Mouse (Mus musculus): Measurements from ENCODE around the gene Ccdc180.

Gene Ccdc180

GRCm38 (mm10) chr4:45890066-45890761 lies at the start of gene Ccdc180:
Gene Ccdc180, plus strand, starts transcription at chr4:45890303.
- DNase-seq (ENCODE audit: low read depth, low spot score) = peak; percentile 33

- DNase-seq (ENCODE audit: low read depth, low spot score) = no peak
Observed at GRCm38 (mm10) chr4:45844355-45844754, 45.7 kb upstream of the Ccdc180 start.

DNA sequence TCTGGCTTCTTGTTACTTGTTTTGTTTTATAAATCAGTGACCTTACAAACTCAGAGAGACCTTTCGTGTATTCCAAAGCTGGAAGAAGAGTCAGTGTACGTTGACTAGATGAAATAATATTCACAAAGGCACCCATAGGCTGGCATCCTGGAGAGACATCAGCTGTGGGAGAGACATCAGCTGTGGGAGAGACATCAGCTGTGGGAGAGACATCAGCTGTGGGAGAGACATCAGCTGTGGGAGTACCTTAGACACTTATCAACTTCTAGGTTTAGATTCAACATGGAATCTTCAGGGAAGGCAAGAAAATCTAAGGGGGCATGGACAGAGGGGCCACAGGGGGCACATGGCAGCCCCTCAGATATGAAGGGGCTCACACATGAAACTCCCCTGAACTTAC lies 43.8 kb upstream of the Ccdc180 start:
- no peak for DNase-seq (ENCODE audit: low read depth, low spot score)

DNA sequence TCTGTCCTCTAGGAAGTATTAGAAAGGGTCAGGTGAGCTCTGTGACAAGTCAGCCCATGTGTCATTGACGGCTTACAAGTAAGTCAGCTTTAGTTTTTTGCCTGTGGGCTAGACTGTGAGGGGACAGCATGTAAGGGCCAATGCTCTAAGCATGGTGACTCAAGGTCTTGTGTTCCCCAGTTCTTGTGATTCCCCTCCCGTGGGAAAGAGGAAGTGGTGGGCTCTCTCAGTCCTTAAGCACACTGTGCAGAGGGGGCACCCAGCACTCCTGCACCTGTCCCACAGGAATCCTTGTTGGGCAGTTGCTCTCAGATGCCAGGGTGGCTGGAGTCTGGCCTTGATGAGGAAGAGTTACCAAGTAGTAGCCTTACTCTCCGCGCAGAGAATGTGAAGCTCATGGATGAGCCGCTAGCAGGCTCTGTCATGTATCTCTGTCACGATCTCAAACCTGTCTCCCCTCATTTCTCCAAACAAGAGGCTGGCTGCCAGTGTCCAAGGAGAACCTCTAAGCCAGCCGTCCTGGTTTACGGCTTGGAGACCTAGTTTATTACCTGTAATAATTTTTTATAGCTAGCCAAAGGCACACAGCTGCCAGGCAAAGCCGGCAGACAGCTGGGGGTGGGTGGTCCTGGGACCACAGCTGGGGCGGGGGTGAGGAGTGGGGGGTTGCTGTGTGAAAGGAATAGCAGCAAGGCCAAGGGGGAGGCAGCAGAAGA lies 41.8 kb upstream of the Ccdc180 start, which contains the start of gene Stra6l:
Stra6l (plus strand) TSS at position 556 of the 716 bp plus-strand sequence.
- no peak for DNase-seq (ENCODE audit: low read depth, low spot score)

DNA sequence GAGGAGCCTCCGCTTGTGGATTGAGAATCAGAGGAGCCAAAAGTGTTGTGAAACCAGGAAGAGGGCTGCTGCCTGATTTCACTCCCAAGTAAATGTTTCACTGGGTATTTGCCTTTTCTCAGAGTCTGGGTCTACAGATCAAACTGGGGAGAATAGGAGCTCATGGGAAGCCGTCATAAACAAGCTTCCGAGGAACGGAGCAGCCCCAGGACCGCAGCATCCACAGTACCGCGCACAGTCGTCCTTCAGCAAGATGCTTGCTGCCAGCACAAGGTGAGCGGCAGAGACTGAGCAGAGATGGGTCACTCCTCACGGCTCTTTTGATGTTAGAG lies 41.3 kb upstream of the Ccdc180 start:
- no peak for DNase-seq (ENCODE audit: low read depth, low spot score)

GRCm38 (mm10) chr4:45849419-45849818 lies 40.7 kb upstream of the Ccdc180 start:
- no peak for DNase-seq (ENCODE audit: low read depth, low spot score)

DNA sequence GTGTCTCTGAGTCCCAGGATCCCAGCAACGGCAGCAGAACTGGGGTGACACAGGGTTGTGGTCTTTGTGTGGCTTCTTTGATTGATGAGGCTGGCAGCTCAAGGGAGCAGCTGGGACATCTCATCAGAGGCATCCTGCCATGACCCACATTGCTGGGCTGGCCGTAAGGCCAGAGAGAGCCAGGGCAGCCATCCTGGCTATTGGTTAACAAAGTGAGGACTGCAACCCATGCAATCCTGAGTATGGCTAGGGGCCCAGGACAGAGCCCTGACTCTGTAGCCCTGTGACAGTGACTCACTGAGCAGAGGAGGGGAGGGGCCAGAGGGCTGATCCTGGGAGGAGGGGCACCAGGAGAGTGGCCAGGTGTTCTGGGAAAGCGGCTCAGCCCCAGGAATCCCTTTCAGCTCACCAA lies 38.5 kb upstream of the Ccdc180 start:
- DNase-seq (ENCODE audit: low read depth, low spot score) = peak; percentile 82

DNA sequence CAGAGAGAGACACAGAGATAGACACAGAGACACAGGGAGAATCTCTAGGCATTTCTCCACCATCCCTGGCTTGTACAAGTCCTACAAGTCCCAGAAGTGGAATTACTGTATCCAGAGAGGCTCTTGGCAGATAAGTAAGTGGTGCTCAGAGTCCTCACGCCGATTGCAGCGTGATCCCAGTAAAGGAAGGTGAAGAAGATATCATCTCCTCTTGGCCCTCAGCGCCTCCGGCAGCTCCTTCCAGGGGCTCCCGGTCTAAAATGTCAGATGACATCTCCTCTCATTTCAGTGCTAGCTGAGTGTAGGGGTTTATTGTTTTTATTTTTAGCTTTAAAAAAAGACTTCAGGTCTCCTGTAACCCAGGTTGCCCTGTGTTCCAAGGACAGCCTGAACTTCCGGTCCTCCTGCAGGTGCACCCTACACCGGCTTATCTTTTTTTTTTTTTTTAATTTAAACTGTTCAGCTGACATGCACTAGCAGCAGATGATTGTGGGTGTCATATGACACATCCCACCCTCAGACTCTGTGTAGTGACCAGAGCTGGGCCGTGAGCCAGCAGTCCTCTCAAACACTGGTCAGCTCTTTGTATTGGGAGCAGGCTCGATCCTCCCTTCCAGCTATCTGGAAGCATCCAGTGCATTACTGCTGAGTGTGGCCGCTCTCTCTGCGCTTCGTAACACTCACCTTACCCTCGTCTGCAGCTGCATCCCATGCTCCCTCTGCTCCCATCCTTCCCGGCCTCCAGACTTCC lies 36.4 kb upstream of the Ccdc180 start:
- DNase-seq (ENCODE audit: low read depth, low spot score) = peak; percentile 42

DNA sequence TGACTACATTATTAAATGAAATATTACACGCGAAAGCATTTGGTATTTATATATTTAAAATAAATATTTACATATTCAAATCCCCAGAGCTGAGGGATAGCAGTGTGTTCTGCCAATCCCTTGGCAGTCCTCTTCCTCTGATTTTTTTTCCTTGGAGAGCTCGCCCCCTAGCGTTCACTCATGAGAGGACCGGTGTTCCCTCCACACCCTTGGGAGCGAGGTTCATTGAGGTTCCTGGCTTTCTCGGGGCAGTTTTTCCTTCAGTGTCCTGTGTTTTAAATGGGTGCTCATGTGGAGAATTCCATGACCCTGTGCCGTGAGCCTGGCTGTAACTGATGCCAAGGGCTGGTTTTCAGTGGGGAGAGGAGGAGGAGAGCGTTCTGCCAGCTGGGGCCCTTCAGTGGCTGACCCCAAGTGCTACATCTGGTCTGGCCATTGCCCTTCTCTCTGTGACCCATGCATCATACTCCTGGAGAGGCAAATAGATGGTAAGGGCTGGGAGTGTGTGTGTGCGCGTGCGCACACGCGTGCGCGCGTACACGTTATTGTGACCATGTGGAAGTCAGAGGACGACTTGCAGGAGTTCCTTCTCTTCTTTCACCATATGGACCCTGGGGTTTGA lies 34.2 kb upstream of the Ccdc180 start:
- peak; percentile 43 for DNase-seq (ENCODE audit: low read depth, low spot score)

DNA sequence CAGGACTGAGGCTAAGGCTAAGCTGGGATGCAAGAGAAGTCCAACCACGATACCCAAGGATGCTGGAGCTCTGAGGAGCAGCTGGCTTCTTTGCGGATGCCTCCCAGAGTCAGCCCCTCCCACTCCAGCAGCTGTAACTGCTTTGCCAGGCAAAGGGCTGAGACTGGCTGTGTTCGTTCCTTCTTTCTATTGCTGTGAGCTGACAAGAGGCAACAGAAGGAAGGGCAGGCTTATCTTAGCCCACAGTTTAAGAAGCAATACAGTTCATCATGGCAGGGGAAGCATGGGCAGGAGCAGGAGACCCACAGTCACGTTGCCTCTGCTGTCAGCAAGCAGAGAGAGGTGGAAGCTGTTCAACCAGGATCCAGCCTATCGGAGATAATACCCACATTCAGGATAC lies 28.9 kb upstream of the Ccdc180 start:
- no peak for DNase-seq (ENCODE audit: low read depth, low spot score)

DNA sequence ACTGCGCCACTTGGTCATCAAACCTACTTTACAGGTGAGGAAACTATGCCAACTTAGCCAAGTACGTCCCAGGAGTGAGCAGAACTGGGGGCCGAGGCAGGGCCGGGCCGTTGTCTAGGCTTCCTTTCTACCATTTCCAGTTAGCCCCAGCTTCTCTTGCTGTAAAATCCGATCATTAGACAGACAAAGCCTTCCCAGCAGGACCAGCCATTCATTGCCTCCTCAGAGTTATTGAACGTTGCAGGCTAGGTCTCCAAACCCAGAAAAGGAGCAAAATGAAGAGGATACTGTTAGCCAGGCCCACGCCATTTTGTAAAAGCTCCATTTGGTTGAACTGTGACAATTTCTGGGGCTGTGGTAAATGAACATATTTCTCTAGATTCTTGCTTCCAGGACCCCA lies 22.7 kb upstream of the Ccdc180 start:
- DNase-seq (ENCODE audit: low read depth, low spot score) = no peak

GRCm38 (mm10) chr4:45869021-45869815 lies 20.9 kb upstream of the Ccdc180 start:
- no peak for DNase-seq (ENCODE audit: low read depth, low spot score)

DNA sequence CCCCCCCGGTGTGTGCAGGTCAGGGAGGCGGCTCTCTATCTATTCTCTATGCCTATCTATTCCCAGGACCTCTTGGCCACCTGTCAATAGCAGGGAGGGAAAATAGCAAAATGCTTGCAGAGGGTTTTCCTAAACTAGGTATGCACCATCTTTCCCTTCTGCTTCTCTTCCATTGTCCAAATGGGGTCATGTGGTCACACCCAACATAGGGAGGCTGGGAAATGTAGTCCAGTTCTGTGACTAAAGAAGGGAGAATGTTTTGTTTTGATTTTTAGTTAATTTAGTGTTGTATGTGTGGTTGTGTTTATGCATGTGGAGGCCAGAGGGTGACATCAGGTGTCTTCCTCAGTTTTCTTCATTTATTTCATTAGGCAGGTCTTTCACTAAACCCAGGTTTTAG lies 18.0 kb upstream of the Ccdc180 start:
- no peak for DNase-seq (ENCODE audit: low read depth, low spot score)

GRCm38 (mm10) chr4:45878929-45879328 lies 11.2 kb upstream of the Ccdc180 start:
- DNase-seq (ENCODE audit: low read depth, low spot score) = no peak

- DNase-seq (ENCODE audit: low read depth, low spot score) = no peak
Observed at GRCm38 (mm10) chr4:45882521-45882920, 7.6 kb upstream of the Ccdc180 start.

DNA sequence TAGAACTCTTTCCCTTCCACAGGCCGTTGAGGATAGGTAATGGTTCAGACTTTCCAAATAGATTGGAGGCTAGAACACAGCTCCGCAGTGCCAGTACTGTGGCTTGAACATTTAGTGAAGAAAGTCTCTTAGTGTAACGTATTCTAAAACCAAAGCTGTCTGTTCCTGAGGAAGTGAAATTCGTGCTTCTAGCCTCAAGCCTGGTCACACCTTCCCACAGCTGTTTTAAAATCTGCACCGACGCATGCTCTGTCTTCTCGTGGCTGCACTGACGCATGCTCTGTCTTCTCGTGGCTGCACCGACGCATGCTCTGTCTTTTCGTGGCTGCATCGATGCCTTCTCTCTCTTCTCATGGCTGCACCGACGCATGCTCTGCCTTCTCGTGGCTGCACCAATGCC lies 6.9 kb upstream of the Ccdc180 start:
- peak; percentile 13 for DNase-seq (ENCODE audit: low read depth, low spot score)

GRCm38 (mm10) chr4:45889487-45889886 lies 616 bp upstream of the Ccdc180 start:
- DNase-seq (ENCODE audit: low read depth, low spot score) = no peak

GRCm38 (mm10) chr4:45896425-45897081 lies 6.5 kb downstream of the Ccdc180 start:
- DNase-seq (ENCODE audit: low read depth, low spot score) = no peak

- DNase-seq (ENCODE audit: low read depth, low spot score) = no peak
Observed at GRCm38 (mm10) chr4:45898413-45898812, 8.3 kb downstream of the Ccdc180 start.

- no peak for DNase-seq (ENCODE audit: low read depth, low spot score)
Observed at GRCm38 (mm10) chr4:45909256-45909655, 19.2 kb downstream of the Ccdc180 start.

DNA sequence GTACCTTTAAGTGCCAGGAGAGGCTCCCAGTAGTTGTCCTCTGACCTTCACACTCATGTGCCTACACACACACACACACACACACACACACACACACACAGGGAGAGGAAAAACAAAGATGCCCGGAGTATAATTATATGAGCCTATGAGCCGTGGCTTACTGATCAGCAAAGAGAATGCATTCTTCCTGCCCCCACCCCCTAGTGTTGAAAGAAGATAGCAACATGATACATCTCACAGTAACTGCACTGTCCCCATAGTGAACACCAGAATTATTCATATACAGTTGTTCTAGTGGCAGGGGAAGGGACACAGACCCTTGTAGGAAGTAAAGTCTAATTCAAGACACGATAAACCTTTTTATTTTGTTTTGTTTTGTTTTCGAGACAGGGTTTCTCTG lies 19.8 kb downstream of the Ccdc180 start:
- DNase-seq (ENCODE audit: low read depth, low spot score) = no peak

Measured in skeletal muscle tissue, adult 2 months (tissue).